Mouse (Mus musculus): ENCODE results near the gene Nxt1. TPM values are rescaled to one million over a fixed set of nuclear protein-coding genes. Genes with fewer than 3 reads are reported as not detected.

Nxt1 gene
- 40.9 and 42.0 TPM in 2 replicates for polyA plus RNA-seq (2015; fragmentation: Nextera tagmentation; extraction: Ambion mirVana)

DNA sequence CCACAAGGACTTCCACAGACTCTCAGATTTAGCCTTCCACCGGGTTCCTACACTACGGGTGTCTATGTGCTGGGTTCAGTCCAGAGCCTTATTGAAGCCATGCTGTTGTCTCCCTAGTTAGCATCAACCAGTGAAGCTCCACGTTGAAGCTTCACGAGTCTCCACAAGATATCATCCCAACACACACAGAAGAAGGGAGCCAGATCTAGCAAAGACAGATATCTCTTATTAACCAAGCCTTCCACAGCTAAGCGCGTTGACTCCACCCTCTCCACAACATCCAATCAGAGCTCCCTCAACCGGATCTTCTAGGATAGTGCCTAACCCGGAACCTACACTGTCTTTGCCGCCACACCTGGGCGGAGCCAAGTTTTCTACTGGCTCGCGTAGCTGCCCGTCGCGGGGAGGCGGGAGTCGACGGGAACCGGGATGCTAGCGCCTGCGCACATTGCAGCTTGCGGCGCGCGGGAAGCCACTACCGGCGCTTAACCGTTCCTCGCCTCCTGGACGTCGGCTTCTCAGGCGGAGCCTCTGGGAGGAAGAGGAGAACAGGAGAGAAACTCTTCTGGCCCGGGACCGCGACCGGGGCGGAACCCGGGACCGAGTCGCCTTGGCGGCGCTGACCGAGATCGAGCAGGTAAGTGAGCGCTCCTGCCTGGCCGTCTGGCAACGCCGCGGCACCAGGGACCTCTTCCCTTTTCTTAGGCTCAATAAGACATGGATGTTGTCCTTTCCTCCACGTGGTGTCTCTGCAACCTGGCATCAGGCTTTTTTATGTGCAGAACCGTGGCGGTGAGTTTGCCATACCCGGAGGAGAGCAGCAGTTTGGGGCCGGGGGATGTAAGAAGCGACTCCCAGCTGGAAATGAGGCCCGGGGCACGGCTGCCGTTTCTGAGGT is at the start of gene Nxt1:
Gene Nxt1, plus strand, starts transcription at position 403 of the 898 bp plus-strand sequence.
- Histone ChIP-seq H3K27me3 (replicated peaks; ENCODE audit: control insufficient read depth, insufficient read depth, low read length) (no peaks in the 10 kb centered on the region), H3K4me1 (ENCODE audit: control insufficient read depth, insufficient read depth, low read depth, low read length) (peaks cover 19% of the 10 kb centered on the region), H3K27ac (ENCODE audit: low read depth, low read length) (peak within 1 kb of the TSS; percentile 78), H3K4me2 (ENCODE audit: low read length) (peak within 1 kb of the TSS; percentile 91), H3K4me3 (ENCODE audit: low read length) (peak within 1 kb of the TSS; percentile 54), H3K36me3 (ENCODE audit: control insufficient read depth, insufficient read depth, low read length) (peaks cover 7% of the 10 kb centered on the region; the same call in 1 of the 2 replicates), H3K9me3 (ENCODE audit: control insufficient read depth, low read length) (no peaks in the 10 kb centered on the region), H3K9ac (ENCODE audit: low read depth, low read length) (peak within 1 kb of the TSS; percentile 66)
- WGBS, result 1% methylated on average over 55 of the region's 58 CpGs
- peak; percentile 100 for ATAC-seq

DNA sequence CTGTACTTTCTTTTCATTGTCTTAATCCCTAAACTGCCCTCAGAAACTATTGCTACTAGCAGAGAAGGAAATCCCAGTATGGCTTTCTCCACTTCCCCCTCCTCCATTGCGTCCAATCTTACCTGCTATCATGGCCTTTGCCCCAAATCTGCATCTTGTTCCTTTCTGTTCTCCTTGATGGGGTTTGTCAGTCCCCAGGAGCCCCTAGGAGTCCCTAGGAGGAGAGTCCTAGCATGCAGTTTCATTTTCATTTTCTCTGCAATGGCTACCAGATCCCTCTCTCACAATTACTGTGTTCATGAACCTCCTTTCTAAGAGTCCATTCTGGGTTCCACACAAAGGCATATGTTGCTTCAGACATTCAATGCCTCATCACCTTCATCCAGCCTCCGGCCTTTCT is 49.3 kb upstream of the Nxt1 start:
- Histone ChIP-seq H3K9me3 (ENCODE audit: control insufficient read depth, low read length) (no peaks in the 10 kb centered on the region), H3K36me3 (ENCODE audit: control insufficient read depth, insufficient read depth, low read length) (no peaks in the 10 kb centered on the region), H3K4me2 (ENCODE audit: low read length) (no peak overlapping the region), H3K4me3 (ENCODE audit: low read length) (no peak overlapping the region), H3K4me1 (ENCODE audit: control insufficient read depth, insufficient read depth, low read depth, low read length) (no peaks in the 10 kb centered on the region), H3K27me3 (replicated peaks; ENCODE audit: control insufficient read depth, insufficient read depth, low read length) (no peaks in the 10 kb centered on the region), H3K9ac (ENCODE audit: low read depth, low read length) (no peak overlapping the region), H3K27ac (ENCODE audit: low read depth, low read length) (no peak overlapping the region)
- 87% methylated on average over 2 of the region's 2 CpGs for WGBS
- no peak for ATAC-seq

DNA sequence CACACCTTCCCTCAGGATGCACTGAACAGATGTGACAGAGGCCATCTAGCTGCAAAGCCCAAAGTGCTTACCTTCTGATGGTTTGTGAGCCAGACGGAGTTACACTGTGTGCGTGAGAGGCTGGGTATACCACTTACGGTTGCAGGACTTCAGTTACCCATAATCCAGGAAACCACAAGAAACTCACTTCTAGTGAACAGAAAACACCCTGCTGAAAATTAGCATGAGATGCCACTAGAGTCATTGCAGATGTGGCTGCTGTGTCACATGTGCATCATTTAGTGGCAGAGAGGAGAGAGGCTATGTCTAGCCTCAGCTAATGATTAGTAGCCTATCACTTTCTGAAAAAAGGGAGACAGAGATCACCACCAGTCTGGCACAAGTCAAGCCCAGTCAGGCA is 47.9 kb upstream of the Nxt1 start:
- no peaks in the 10 kb centered on the region for H3K9me3 ChIP-seq (ENCODE audit: control insufficient read depth, low read length)
- H3K36me3 ChIP-seq (ENCODE audit: control insufficient read depth, insufficient read depth, low read length), result no peaks in the 10 kb centered on the region
- no peak overlapping the region for H3K4me2 ChIP-seq (ENCODE audit: low read length)
- H3K27ac ChIP-seq (ENCODE audit: low read depth, low read length), result no peak overlapping the region
- H3K4me1 ChIP-seq (ENCODE audit: control insufficient read depth, insufficient read depth, low read depth, low read length), result no peaks in the 10 kb centered on the region
- no peak overlapping the region for H3K9ac ChIP-seq (ENCODE audit: low read depth, low read length)
- no peaks in the 10 kb centered on the region for H3K27me3 ChIP-seq (replicated peaks; ENCODE audit: control insufficient read depth, insufficient read depth, low read length)
- no peak overlapping the region for H3K4me3 ChIP-seq (ENCODE audit: low read length)
- WGBS, result 97% methylated on average over 3 of the region's 3 CpGs
- no peak for ATAC-seq

DNA sequence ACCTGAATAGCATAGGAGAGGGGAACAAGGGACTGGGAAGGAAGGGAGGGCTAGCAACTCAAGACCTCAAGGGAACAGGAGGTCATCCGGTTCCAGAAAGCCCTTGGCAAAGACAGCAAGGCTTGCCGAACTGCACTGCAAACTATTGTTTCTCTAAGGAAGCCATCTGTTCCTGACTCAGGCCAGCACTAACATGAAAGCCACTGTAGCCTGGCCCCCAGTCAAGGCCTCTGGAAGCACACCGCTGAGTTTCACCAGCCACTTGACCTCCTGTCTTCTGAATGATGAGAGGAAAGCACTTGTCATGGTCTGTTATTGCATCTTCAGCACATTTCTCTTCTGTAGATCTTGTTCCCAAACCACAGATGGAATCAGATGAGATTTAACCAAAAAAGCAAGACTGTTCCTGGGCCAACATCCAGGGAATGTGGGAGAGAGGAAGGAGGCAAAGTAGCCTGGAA is 45.4 kb upstream of the Nxt1 start:
- no peak for ATAC-seq
- Histone ChIP-seq H3K9ac (ENCODE audit: low read depth, low read length) (no peak overlapping the region), H3K27me3 (replicated peaks; ENCODE audit: control insufficient read depth, insufficient read depth, low read length) (no peaks in the 10 kb centered on the region), H3K4me2 (ENCODE audit: low read length) (no peak overlapping the region), H3K36me3 (ENCODE audit: control insufficient read depth, insufficient read depth, low read length) (no peaks in the 10 kb centered on the region), H3K27ac (ENCODE audit: low read depth, low read length) (no peak overlapping the region), H3K4me1 (ENCODE audit: control insufficient read depth, insufficient read depth, low read depth, low read length) (no peaks in the 10 kb centered on the region), H3K9me3 (ENCODE audit: control insufficient read depth, low read length) (no peaks in the 10 kb centered on the region), H3K4me3 (ENCODE audit: low read length) (no peak overlapping the region)
- 50% methylated on average over 3 of the region's 3 CpGs for WGBS

DNA sequence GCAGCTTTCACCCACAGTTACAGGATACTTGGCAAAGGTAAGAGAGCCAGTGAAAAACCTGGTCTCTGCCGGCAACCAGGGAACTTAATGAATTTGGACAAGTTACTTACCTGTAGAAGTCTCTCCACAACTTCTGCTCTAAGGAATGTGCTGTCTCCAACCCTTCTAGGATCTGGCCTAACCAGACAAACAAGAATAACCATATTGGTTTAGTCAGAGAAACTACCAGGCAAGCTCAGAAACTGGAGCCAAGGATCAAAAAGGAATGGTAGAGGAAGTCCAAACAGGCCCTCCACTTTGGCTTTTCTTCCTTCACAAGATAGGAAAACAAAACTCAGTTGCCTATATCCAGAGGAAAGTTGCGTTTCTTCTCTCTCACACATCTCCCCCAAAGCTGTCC is 41.4 kb upstream of the Nxt1 start:
- WGBS, result 98% methylated on average over 2 of the region's 2 CpGs
- Histone ChIP-seq H3K4me3 (ENCODE audit: low read length) (no peak overlapping the region), H3K4me1 (ENCODE audit: control insufficient read depth, insufficient read depth, low read depth, low read length) (no peaks in the 10 kb centered on the region), H3K27me3 (replicated peaks; ENCODE audit: control insufficient read depth, insufficient read depth, low read length) (no peaks in the 10 kb centered on the region), H3K9me3 (ENCODE audit: control insufficient read depth, low read length) (no peaks in the 10 kb centered on the region), H3K9ac (ENCODE audit: low read depth, low read length) (no peak overlapping the region), H3K4me2 (ENCODE audit: low read length) (no peak overlapping the region), H3K36me3 (ENCODE audit: control insufficient read depth, insufficient read depth, low read length) (no peaks in the 10 kb centered on the region), H3K27ac (ENCODE audit: low read depth, low read length) (no peak overlapping the region)
- ATAC-seq, result no peak

DNA sequence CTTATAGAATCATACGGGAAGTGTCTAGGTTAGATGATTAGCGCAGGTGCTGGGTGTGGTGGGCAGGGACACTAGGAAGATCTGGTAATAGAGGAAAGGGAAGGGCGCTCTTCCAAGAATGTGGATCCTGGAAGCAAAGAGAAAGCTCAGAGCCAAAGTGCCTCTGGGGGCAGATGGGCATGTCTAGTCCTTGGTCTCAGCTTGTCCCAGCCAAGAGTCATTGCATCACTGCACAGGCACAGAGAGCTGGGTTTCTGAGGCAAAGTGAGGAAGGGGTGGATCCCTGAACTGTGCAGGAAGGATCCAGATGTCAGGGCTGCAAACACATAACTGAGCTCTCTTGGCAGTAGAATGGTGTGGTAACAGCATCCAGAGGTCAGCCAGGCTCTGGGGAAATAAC is 40.8 kb upstream of the Nxt1 start:
- Histone ChIP-seq H3K9ac (ENCODE audit: low read depth, low read length) (no peak overlapping the region), H3K9me3 (ENCODE audit: control insufficient read depth, low read length) (no peaks in the 10 kb centered on the region), H3K4me1 (ENCODE audit: control insufficient read depth, insufficient read depth, low read depth, low read length) (no peaks in the 10 kb centered on the region), H3K27me3 (replicated peaks; ENCODE audit: control insufficient read depth, insufficient read depth, low read length) (no peaks in the 10 kb centered on the region), H3K4me3 (ENCODE audit: low read length) (no peak overlapping the region), H3K27ac (ENCODE audit: low read depth, low read length) (no peak overlapping the region), H3K36me3 (ENCODE audit: control insufficient read depth, insufficient read depth, low read length) (no peaks in the 10 kb centered on the region), H3K4me2 (ENCODE audit: low read length) (no peak overlapping the region)
- no peak for ATAC-seq
- 93% methylated on average over 3 of the region's 3 CpGs for WGBS

DNA sequence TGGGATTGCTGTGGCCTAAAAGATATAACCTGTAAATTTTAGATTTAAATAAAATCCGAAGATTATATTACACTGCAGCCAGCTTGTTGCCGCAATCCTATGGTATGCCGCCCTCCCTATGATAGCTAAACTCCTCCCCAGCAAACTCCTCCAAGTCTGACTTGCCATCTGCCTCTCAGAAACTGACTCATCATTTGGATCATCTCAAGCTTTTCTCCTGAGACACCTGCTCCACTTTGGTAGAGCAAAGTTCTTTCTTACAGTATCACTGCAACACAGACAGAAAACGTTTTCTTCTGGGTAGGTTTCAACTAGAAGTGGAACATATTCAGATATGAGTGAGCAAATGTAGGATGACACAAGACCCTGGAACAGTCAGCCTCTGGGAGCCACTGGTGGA is 37.9 kb upstream of the Nxt1 start:
- no peak overlapping the region for H3K4me2 ChIP-seq (ENCODE audit: low read length)
- H3K4me1 ChIP-seq (ENCODE audit: control insufficient read depth, insufficient read depth, low read depth, low read length), result no peaks in the 10 kb centered on the region
- no peak for ATAC-seq
- H3K9ac ChIP-seq (ENCODE audit: low read depth, low read length), result no peak overlapping the region
- H3K4me3 ChIP-seq (ENCODE audit: low read length), result no peak overlapping the region
- WGBS, result 93% methylated on average over 4 of the region's 4 CpGs
- H3K27me3 ChIP-seq (replicated peaks; ENCODE audit: control insufficient read depth, insufficient read depth, low read length), result no peaks in the 10 kb centered on the region
- H3K36me3 ChIP-seq (ENCODE audit: control insufficient read depth, insufficient read depth, low read length), result no peaks in the 10 kb centered on the region
- no peaks in the 10 kb centered on the region for H3K9me3 ChIP-seq (ENCODE audit: control insufficient read depth, low read length)
- no peak overlapping the region for H3K27ac ChIP-seq (ENCODE audit: low read depth, low read length)

DNA sequence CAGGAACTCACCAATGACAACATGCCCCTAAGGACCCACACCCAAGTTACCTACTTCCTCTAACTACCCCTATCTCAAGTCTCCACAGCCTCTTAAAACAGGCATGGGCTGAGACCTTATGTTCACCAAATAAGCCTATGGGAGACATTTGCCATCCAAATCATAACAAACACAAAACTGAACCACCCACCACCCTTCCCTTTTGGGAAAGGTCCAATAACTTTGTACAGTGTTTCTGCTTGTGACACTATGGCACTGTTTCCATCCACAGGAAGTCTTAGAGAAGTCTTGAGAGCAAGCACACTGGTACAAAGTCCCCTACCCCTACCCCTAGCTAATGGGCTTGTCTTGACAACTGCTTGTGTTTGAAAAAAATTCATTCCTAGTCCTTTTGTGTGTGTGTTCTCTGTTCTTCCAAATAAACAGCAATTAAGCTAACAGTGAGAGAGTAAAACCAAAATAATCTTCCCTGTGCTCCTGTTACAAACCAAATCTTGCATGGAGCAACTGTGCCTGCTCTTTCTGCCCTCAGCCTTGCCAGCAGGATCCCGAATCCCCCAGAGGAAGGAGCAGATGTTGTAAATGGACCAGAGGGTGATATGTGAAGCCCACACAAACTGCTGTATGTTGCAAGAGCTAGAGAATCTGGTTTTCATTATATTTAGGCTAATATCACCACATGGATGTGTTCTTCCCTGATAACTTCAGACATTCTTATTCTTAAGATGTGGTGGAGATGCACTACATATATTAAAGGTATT is 29.6 kb upstream of the Nxt1 start:
- Histone ChIP-seq H3K27me3 (replicated peaks; ENCODE audit: control insufficient read depth, insufficient read depth, low read length) (no peaks in the 10 kb centered on the region), H3K36me3 (ENCODE audit: control insufficient read depth, insufficient read depth, low read length) (no peaks in the 10 kb centered on the region), H3K9ac (ENCODE audit: low read depth, low read length) (no peak overlapping the region), H3K9me3 (ENCODE audit: control insufficient read depth, low read length) (no peaks in the 10 kb centered on the region), H3K4me1 (ENCODE audit: control insufficient read depth, insufficient read depth, low read depth, low read length) (no peaks in the 10 kb centered on the region), H3K4me2 (ENCODE audit: low read length) (no peak overlapping the region), H3K27ac (ENCODE audit: low read depth, low read length) (no peak overlapping the region), H3K4me3 (ENCODE audit: low read length) (no peak overlapping the region)
- no peak for ATAC-seq
- WGBS, result 72% methylated on average over 1 of the region's 1 CpGs

DNA sequence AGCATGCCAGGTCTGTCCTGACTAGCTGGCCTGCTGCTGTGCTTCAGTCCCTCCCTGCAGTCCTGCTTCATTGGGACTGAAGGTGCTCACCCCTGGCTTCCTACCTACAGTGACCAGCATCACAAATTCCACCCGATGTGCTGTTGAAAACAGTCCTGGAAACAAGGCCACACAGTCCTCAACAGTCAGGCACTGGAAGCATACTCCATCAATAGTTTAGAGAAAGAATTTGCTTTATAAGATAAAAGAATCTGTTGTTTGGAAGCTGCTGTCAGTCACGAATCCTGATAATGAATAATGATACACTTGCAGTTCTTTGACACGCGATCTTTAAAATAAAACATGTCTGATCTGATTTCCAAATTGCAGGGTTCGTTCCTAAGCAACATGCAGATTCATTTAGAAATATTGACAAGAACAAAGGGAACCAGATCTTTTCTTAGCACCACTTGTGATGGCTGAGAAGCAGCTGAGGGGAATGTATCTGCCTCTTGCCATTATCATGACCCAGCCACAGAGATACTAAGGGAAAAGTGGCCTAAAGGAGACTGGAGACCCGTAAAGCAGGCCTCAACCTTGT is 27.9 kb upstream of the Nxt1 start:
- Histone ChIP-seq H3K4me3 (ENCODE audit: low read length) (no peak overlapping the region), H3K36me3 (ENCODE audit: control insufficient read depth, insufficient read depth, low read length) (no peaks in the 10 kb centered on the region), H3K27me3 (replicated peaks; ENCODE audit: control insufficient read depth, insufficient read depth, low read length) (no peaks in the 10 kb centered on the region), H3K27ac (ENCODE audit: low read depth, low read length) (no peak overlapping the region), H3K4me1 (ENCODE audit: control insufficient read depth, insufficient read depth, low read depth, low read length) (no peaks in the 10 kb centered on the region), H3K9me3 (ENCODE audit: control insufficient read depth, low read length) (no peaks in the 10 kb centered on the region), H3K9ac (ENCODE audit: low read depth, low read length) (no peak overlapping the region), H3K4me2 (ENCODE audit: low read length) (no peak overlapping the region)
- WGBS, result 68% methylated on average over 6 of the region's 6 CpGs
- no peak for ATAC-seq
